Mouse (Mus musculus): Measurements from ENCODE around the gene Polr2a. TPM values are rescaled to one million over a fixed set of nuclear protein-coding genes. Genes with fewer than 3 reads are reported as not detected.
A peak's percentile ranks its signal among the peaks of the same experiment; 100 is the strongest.

Gene Polr2a
- total and polyA plus RNA-seq, 2 experiments from 2014 or later = 6.6 to 13.4 TPM

- Histone ChIP-seq H3K27ac (ENCODE audit: low read depth) (no peak overlapping the region), H3K36me3 (replicated peaks; ENCODE audit: control insufficient read depth, insufficient read depth, low read length) (no peaks in the 10 kb centered on the region)
- ATAC-seq (ENCODE audit: insufficient read depth, low read depth) = no peak
Measured at GRCm38 (mm10) chr11:69723074-69723473, 35.4 kb downstream of the Polr2a start.

GRCm38 (mm10) chr11:69720852-69721251 is 37.6 kb downstream of the Polr2a start:
- 80% methylated on average over 6 of the region's 6 CpGs for WGBS

More at GRCm38 (mm10) chr11:69723074-69723473, 35.4 kb downstream of the Polr2a start:
- TF ChIP-seq EP300 (IDR thresholded peaks at IDR 0.05; ENCODE audit: low read depth) (no peak), CTCF (IDR thresholded peaks at IDR 0.05; ENCODE audit: low read depth) (no peak)
- DNase-seq (ENCODE audit: low spot score) = no peak
- 25% methylated on average over 2 of the region's 2 CpGs for WGBS
- no peaks in the 10 kb centered on the region for H3K4me1 ChIP-seq (ENCODE audit: control insufficient read depth, insufficient read depth)
- H3K4me2 ChIP-seq (ENCODE audit: low read depth, low read length) = no peak overlapping the region
- H3K9me3 ChIP-seq (replicated peaks; ENCODE audit: control insufficient read depth, low read length) = no peaks in the 10 kb centered on the region
- no peaks in the 10 kb centered on the region for H3K27me3 ChIP-seq (ENCODE audit: control insufficient read depth, insufficient read depth, low read length)
- H3K9ac ChIP-seq (replicated peaks; ENCODE audit: low read depth, low read length) = no peak overlapping the region
- no peak overlapping the region for H3K4me3 ChIP-seq (ENCODE audit: low read depth, low read length)

GRCm38 (mm10) chr11:69719423-69719822 is 39.0 kb downstream of the Polr2a start:
- H3K4me2 ChIP-seq (ENCODE audit: low read depth, low read length) = no peak overlapping the region
- no peak for ATAC-seq (ENCODE audit: insufficient read depth, low read depth)
- TF ChIP-seq EP300 (IDR thresholded peaks at IDR 0.05; ENCODE audit: low read depth) = no peak

More at GRCm38 (mm10) chr11:69720852-69721251, 37.6 kb downstream of the Polr2a start:
- no peak overlapping the region for H3K4me3 ChIP-seq (ENCODE audit: low read depth, low read length)
- no peak for DNase-seq (ENCODE audit: low spot score)
- TF ChIP-seq EP300 (IDR thresholded peaks at IDR 0.05; ENCODE audit: low read depth) = no peak
- H3K9ac ChIP-seq (replicated peaks; ENCODE audit: low read depth, low read length) = no peak overlapping the region
- no peak for ATAC-seq (ENCODE audit: insufficient read depth, low read depth)
- no peaks in the 10 kb centered on the region for H3K9me3 ChIP-seq (replicated peaks; ENCODE audit: control insufficient read depth, low read length)
- no peak overlapping the region for H3K4me2 ChIP-seq (ENCODE audit: low read depth, low read length)
- no peaks in the 10 kb centered on the region for H3K4me1 ChIP-seq (ENCODE audit: control insufficient read depth, insufficient read depth)
- no peaks in the 10 kb centered on the region for H3K36me3 ChIP-seq (replicated peaks; ENCODE audit: control insufficient read depth, insufficient read depth, low read length)
- H3K27ac ChIP-seq (ENCODE audit: low read depth) = no peak overlapping the region
- H3K27me3 ChIP-seq (ENCODE audit: control insufficient read depth, insufficient read depth, low read length) = no peaks in the 10 kb centered on the region

GRCm38 (mm10) chr11:69718661-69719060 is 39.8 kb downstream of the Polr2a start:
- H3K4me3 ChIP-seq (ENCODE audit: low read depth, low read length) = no peak overlapping the region
- no peaks in the 10 kb centered on the region for H3K36me3 ChIP-seq (replicated peaks; ENCODE audit: control insufficient read depth, insufficient read depth, low read length)
- H3K9ac ChIP-seq (replicated peaks; ENCODE audit: low read depth, low read length) = no peak overlapping the region
- TF ChIP-seq EP300 (IDR thresholded peaks at IDR 0.05; ENCODE audit: low read depth) (no peak), CTCF (IDR thresholded peaks at IDR 0.05; ENCODE audit: low read depth) (no peak)
- H3K4me1 ChIP-seq (ENCODE audit: control insufficient read depth, insufficient read depth) = no peaks in the 10 kb centered on the region
- ATAC-seq (ENCODE audit: insufficient read depth, low read depth) (no peak), DNase-seq (ENCODE audit: low spot score) (no peak)
- H3K27me3 ChIP-seq (ENCODE audit: control insufficient read depth, insufficient read depth, low read length) = no peaks in the 10 kb centered on the region
- no peak overlapping the region for H3K4me2 ChIP-seq (ENCODE audit: low read depth, low read length)
- no peaks in the 10 kb centered on the region for H3K9me3 ChIP-seq (replicated peaks; ENCODE audit: control insufficient read depth, low read length)
- H3K27ac ChIP-seq (ENCODE audit: low read depth) = no peak overlapping the region
- WGBS = 35% methylated on average over 15 of the region's 15 CpGs

More at GRCm38 (mm10) chr11:69719423-69719822, 39.0 kb downstream of the Polr2a start:
- H3K9ac ChIP-seq (replicated peaks; ENCODE audit: low read depth, low read length) = no peak overlapping the region
- H3K4me3 ChIP-seq (ENCODE audit: low read depth, low read length) = no peak overlapping the region
- no peaks in the 10 kb centered on the region for H3K9me3 ChIP-seq (replicated peaks; ENCODE audit: control insufficient read depth, low read length)
- no peak overlapping the region for H3K27ac ChIP-seq (ENCODE audit: low read depth)
- DNase-seq (ENCODE audit: low spot score) = no peak
- H3K27me3 ChIP-seq (ENCODE audit: control insufficient read depth, insufficient read depth, low read length) = no peaks in the 10 kb centered on the region
- no peaks in the 10 kb centered on the region for H3K4me1 ChIP-seq (ENCODE audit: control insufficient read depth, insufficient read depth)
- no peaks in the 10 kb centered on the region for H3K36me3 ChIP-seq (replicated peaks; ENCODE audit: control insufficient read depth, insufficient read depth, low read length)
- 68% methylated on average over 6 of the region's 6 CpGs for WGBS

- Histone ChIP-seq H3K9me3 (replicated peaks; ENCODE audit: control insufficient read depth, low read length) (no peaks in the 10 kb centered on the region), H3K27ac (ENCODE audit: low read depth) (no peak overlapping the region), H3K9ac (replicated peaks; ENCODE audit: low read depth, low read length) (no peak overlapping the region), H3K36me3 (replicated peaks; ENCODE audit: control insufficient read depth, insufficient read depth, low read length) (no peaks in the 10 kb centered on the region), H3K4me1 (ENCODE audit: control insufficient read depth, insufficient read depth) (no peaks in the 10 kb centered on the region), H3K4me3 (ENCODE audit: low read depth, low read length) (no peak overlapping the region), H3K4me2 (ENCODE audit: low read depth, low read length) (no peak overlapping the region), H3K27me3 (ENCODE audit: control insufficient read depth, insufficient read depth, low read length) (no peaks in the 10 kb centered on the region)
- no peak for TF ChIP-seq EP300 (IDR thresholded peaks at IDR 0.05; ENCODE audit: low read depth)
- no peak for TF ChIP-seq CTCF (IDR thresholded peaks at IDR 0.05; ENCODE audit: low read depth)
- no peak for ATAC-seq (ENCODE audit: insufficient read depth, low read depth)
- WGBS = 73% methylated on average over 4 of the region's 4 CpGs
- no peak for DNase-seq (ENCODE audit: low spot score)
Measured at GRCm38 (mm10) chr11:69716953-69717352, 41.5 kb downstream of the Polr2a start.

GRCm38 (mm10) chr11:69715929-69716328 is 42.5 kb downstream of the Polr2a start:
- Histone ChIP-seq H3K4me2 (ENCODE audit: low read depth, low read length) (no peak overlapping the region), H3K9me3 (replicated peaks; ENCODE audit: control insufficient read depth, low read length) (no peaks in the 10 kb centered on the region), H3K9ac (replicated peaks; ENCODE audit: low read depth, low read length) (no peak overlapping the region), H3K27me3 (ENCODE audit: control insufficient read depth, insufficient read depth, low read length) (no peaks in the 10 kb centered on the region), H3K4me1 (ENCODE audit: control insufficient read depth, insufficient read depth) (no peaks in the 10 kb centered on the region), H3K36me3 (replicated peaks; ENCODE audit: control insufficient read depth, insufficient read depth, low read length) (no peaks in the 10 kb centered on the region), H3K4me3 (ENCODE audit: low read depth, low read length) (no peak overlapping the region), H3K27ac (ENCODE audit: low read depth) (no peak overlapping the region)
- 18% methylated on average over 5 of the region's 5 CpGs for WGBS
- TF ChIP-seq CTCF (IDR thresholded peaks at IDR 0.05; ENCODE audit: low read depth) (no peak), EP300 (IDR thresholded peaks at IDR 0.05; ENCODE audit: low read depth) (no peak)
- ATAC-seq (ENCODE audit: insufficient read depth, low read depth) = peak; percentile 33; the same call in 1 of the 2 replicates
- DNase-seq (ENCODE audit: low spot score) = peak; percentile 37
